Mouse (Mus musculus) thymus, adult 2 months (tissue): ENCODE data around the gene Slc16a10.

Experiments
- CTCF ChIP-seq: fragments of 200-500 bp; IDR thresholded peaks from 2 replicates; pipeline ENCODE4 v1.5.1; 2012; ENCODE audit warnings: mild to moderate bottlenecking, control low read depth, low read length, moderate library complexity, borderline replicate concordance; ENCODE audit not compliant: control insufficient read depth, poor library complexity, insufficient read depth; ENCODE audit errors: extremely low read depth
- POLR2A ChIP-seq: fragments of 200-500 bp; IDR thresholded peaks from 2 replicates; pipeline ENCODE4 v1.6.1; 2012; ENCODE audit warnings: mild to moderate bottlenecking, low read length, control low read depth, moderate library complexity; ENCODE audit not compliant: control insufficient read depth, poor library complexity, insufficient read depth; ENCODE audit errors: extremely low read depth

GRCm38 (mm10) chr10:40058062-40058785, 83.8 kb downstream of the Slc16a10 start:
- TF ChIP-seq POLR2A (no peak), CTCF (no peak)
